Mouse (Mus musculus): Measurements from ENCODE around the gene Slc12a3. TPM values are rescaled to one million over a fixed set of nuclear protein-coding genes. Genes with fewer than 3 reads are reported as not detected.

Slc12a3 gene
- total and polyA plus RNA-seq, 3 experiments = 0.17 TPM; not detected in 2

- Histone ChIP-seq H3K4me1 (ENCODE audit: control insufficient read depth in 1 of 2, insufficient read depth in 2 of 2) (peaks cover 26 to 64% of the 10 kb centered on the region in 2 experiments), H3K27ac (ENCODE audit: insufficient read depth, low read depth) (no peak overlapping the region), H3K4me2 (ENCODE audit: insufficient read depth, low read depth, poor library complexity, severe bottlenecking) (no peak overlapping the region), H3K79me2 (replicated peaks; ENCODE audit: control insufficient read depth, extremely low read depth, insufficient read depth, poor library complexity, severe bottlenecking) (no peaks in the 10 kb centered on the region), H3K4me3 (replicated peaks in 1 of 3; ENCODE audit: low read depth in 2 of 3, low read length in 2 of 3, poor library complexity in 1 of 3) (no peak overlapping the region), H3K9ac (ENCODE audit: insufficient read depth, low read depth) (no peak overlapping the region), H3K27me3 (replicated peaks) (no peaks in the 10 kb centered on the region), H3K9me3 (replicated peaks; ENCODE audit: low read length) (no peaks in the 10 kb centered on the region), H3K36me3 (replicated peaks in 1 of 2; ENCODE audit: control insufficient read depth in 1 of 2, insufficient read depth in 1 of 2, low read length in 1 of 2) (no peaks in the 10 kb centered on the region)
- in situ Hi-C loops (cut with MboI; ENCODE audit: low pct_ligation_motif_present, low pct_unique_long_range_greater_than_20kb, low sequenced_read_pairs) (no loop called here), dilution Hi-C loops (cut with MboI; ENCODE audit: extremely low pct_ligation_motif_present, extremely low pct_unique_long_range_greater_than_20kb, low sequenced_read_pairs) (no loop called here)
- DNase-seq (ENCODE audit: extremely low read depth) = no peak
- TF ChIP-seq USF1 (IDR thresholded peaks at IDR 0.05; ENCODE audit: low read depth, low read length) = no peak
- no peak for TF ChIP-seq CHD2 (IDR thresholded peaks at IDR 0.05; ENCODE audit: low read length)
- TF ChIP-seq POLR2AphosphoS2 (IDR thresholded peaks at IDR 0.05; ENCODE audit: low read depth, low read length) = no peak
- no peak for TF ChIP-seq SIN3A (IDR thresholded peaks at IDR 0.05; ENCODE audit: low read length)
- TF ChIP-seq USF2 (conservative IDR thresholded peaks at IDR 0.05; ENCODE audit: low read depth, low read length) = no peak
- no peak for TF ChIP-seq ZKSCAN1 (IDR thresholded peaks at IDR 0.05; ENCODE audit: borderline replicate concordance, low read depth, low read length)
- TF ChIP-seq CTCF (conservative IDR thresholded peaks at IDR 0.05 in 1 of 2, IDR thresholded peaks at IDR 0.05 in 1 of 2; ENCODE audit: low read depth in 2 of 2, low read length in 2 of 2) = no peak
- TF ChIP-seq TCF12 (IDR thresholded peaks at IDR 0.05; ENCODE audit: low read depth, low read length) = no peak
- no peak for TF ChIP-seq RAD21 (IDR thresholded peaks at IDR 0.05; ENCODE audit: low read depth, low read length)
- TF ChIP-seq POLR2A (IDR thresholded peaks at IDR 0.05; ENCODE audit: low read depth, low read length) = no peak
- TF ChIP-seq ELF1 (IDR thresholded peaks at IDR 0.05; ENCODE audit: low read depth, low read length) = no peak
These were observed 47.6 kb downstream of the Slc12a3 start for GRCm38 (mm10) chr8:94376580-94376979.

DNA sequence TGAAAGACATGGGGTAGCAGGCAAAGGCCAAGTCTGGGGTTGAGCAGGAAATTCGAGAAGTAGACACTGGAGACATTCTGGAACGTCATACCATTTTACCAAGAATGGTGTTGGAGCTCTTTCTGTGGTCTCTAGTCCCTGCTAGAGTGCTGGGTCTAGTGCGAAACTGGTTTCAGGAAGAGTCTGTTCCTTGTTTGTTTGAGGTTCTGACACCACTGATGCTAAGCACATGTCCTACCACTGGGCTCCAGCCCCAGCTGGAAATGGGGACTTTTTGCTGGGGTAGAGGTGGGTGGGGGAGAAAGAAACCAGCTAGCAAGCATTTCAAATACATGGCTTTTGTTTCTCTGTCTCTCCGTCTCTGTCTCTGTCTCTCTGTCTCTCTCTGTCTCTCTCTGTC is 48.0 kb downstream of the Slc12a3 start:
- Histone ChIP-seq H3K9me3 (replicated peaks; ENCODE audit: low read length) (no peaks in the 10 kb centered on the region), H3K4me2 (ENCODE audit: insufficient read depth, low read depth, poor library complexity, severe bottlenecking) (no peak overlapping the region), H3K27me3 (replicated peaks) (no peaks in the 10 kb centered on the region), H3K36me3 (replicated peaks in 1 of 2; ENCODE audit: control insufficient read depth in 1 of 2, insufficient read depth in 1 of 2, low read length in 1 of 2) (no peaks in the 10 kb centered on the region), H3K79me2 (replicated peaks; ENCODE audit: control insufficient read depth, extremely low read depth, insufficient read depth, poor library complexity, severe bottlenecking) (no peaks in the 10 kb centered on the region), H3K4me3 (replicated peaks in 1 of 3; ENCODE audit: low read depth in 2 of 3, low read length in 2 of 3, poor library complexity in 1 of 3) (no peak overlapping the region), H3K27ac (ENCODE audit: insufficient read depth, low read depth) (no peak overlapping the region), H3K9ac (ENCODE audit: insufficient read depth, low read depth) (no peak overlapping the region), H3K4me1 (ENCODE audit: control insufficient read depth in 1 of 2, insufficient read depth in 2 of 2) (peaks cover 29 to 62% of the 10 kb centered on the region in 2 experiments)
- no peak for DNase-seq (ENCODE audit: extremely low read depth)
- TF ChIP-seq MAFK (IDR thresholded peaks at IDR 0.05; ENCODE audit: insufficient replicate concordance, low read length) (no peak), CTCF (conservative IDR thresholded peaks at IDR 0.05 in 1 of 2, IDR thresholded peaks at IDR 0.05 in 1 of 2; ENCODE audit: low read depth in 2 of 2, low read length in 2 of 2) (no peak), MAX (IDR thresholded peaks at IDR 0.05; ENCODE audit: low read length) (peak; percentile 64; the same call in 1 of the 2 replicates), RAD21 (IDR thresholded peaks at IDR 0.05; ENCODE audit: low read depth, low read length) (no peak), IRF4 (IDR thresholded peaks at IDR 0.05; ENCODE audit: low read depth, low read length) (no peak), NRF1 (IDR thresholded peaks at IDR 0.05; ENCODE audit: low read depth, low read length) (no peak), ZMIZ1 (IDR thresholded peaks at IDR 0.05; ENCODE audit: low read depth, low read length) (no peak), SIN3A (IDR thresholded peaks at IDR 0.05; ENCODE audit: low read length) (0 out of 2 replicates have a peak, but pooled peaks have one; percentile 32), MAZ (IDR thresholded peaks at IDR 0.05; ENCODE audit: low read depth, low read length) (no peak), MYC (IDR thresholded peaks at IDR 0.05; ENCODE audit: low read depth, low read length) (0 out of 2 replicates have a peak, but pooled peaks have one; percentile 23), ZC3H11A (IDR thresholded peaks at IDR 0.05; ENCODE audit: low read depth, low read length) (no peak), EP300 (IDR thresholded peaks at IDR 0.05; ENCODE audit: low read length) (no peak), SMC3 (IDR thresholded peaks at IDR 0.05; ENCODE audit: low read depth, low read length) (no peak), ETS1 (conservative IDR thresholded peaks at IDR 0.05; ENCODE audit: low read depth, low read length) (no peak), ELF1 (IDR thresholded peaks at IDR 0.05; ENCODE audit: low read depth, low read length) (no peak)
- in situ Hi-C loops (cut with MboI; ENCODE audit: low pct_ligation_motif_present, low pct_unique_long_range_greater_than_20kb, low sequenced_read_pairs) = no loop called here
- dilution Hi-C loops (cut with MboI; ENCODE audit: extremely low pct_ligation_motif_present, extremely low pct_unique_long_range_greater_than_20kb, low sequenced_read_pairs) = no loop called here

Data from CH12.LX (cell line).